Mouse (Mus musculus) MEL (cell line): ENCODE measurements at regions not wholly inside any gene's neighbourhood (a gene's known extent, or its start where the extent isn't known, plus 50 kb on each side); places are given as distances from the start of the nearest gene placed in this dataset.

Source experiments
- DNase-seq: peaks from one replicate; pipeline ENCODE4 v3.0.0; 2011; ENCODE audit warnings: low read depth, low spot score
- H3K27ac ChIP-seq: 2 replicates; pipeline ENCODE4 v1.5.1; 2012; ENCODE audit warnings: low read depth, mild to moderate bottlenecking, control low read depth, low read length, moderate library complexity; ENCODE audit not compliant: control insufficient read depth
- H3K27me3 ChIP-seq, 2 experiments: fragments of 150-350 bp in 1 of 2; sonication (generic) in 1 of 2; 2 replicates each; pipeline ENCODE4 v1.6.1; 2012; ENCODE audit warnings: low read length in 2 of 2, mild to moderate bottlenecking in 2 of 2, improper control_type of control experiment in 1 of 2, moderate library complexity in 1 of 2; ENCODE audit not compliant: insufficient read depth in 2 of 2, control insufficient read depth in 1 of 2
- H3K36me3 ChIP-seq, 2 experiments: 2 replicates each; pipeline ENCODE4 v1.6.1; 2012 to 2014; ENCODE audit warnings: low read length in 2 of 2, improper control_type of control experiment in 1 of 2, inconsistent platforms in 1 of 2, mild to moderate bottlenecking in 1 of 2; ENCODE audit not compliant: insufficient read depth in 2 of 2, control insufficient read depth in 1 of 2
- H3K4me1 ChIP-seq, 2 experiments: fragments of 150-350 bp in 1 of 2; sonication (generic) in 1 of 2; 2 replicates each; pipeline ENCODE4 v1.6.1; 2012; ENCODE audit warnings: low read length in 2 of 2, improper control_type of control experiment in 1 of 2, mild to moderate bottlenecking in 1 of 2; ENCODE audit not compliant: insufficient read depth in 2 of 2, control insufficient read depth in 1 of 2
- H3K4me3 ChIP-seq, 2 experiments: fragments of 150-350 bp in 1 of 2; sonication (generic) in 1 of 2; 2 replicates each; pipeline ENCODE4 v1.5.1; 2012; ENCODE audit warnings: low read depth in 2 of 2, low read length in 2 of 2, mild to moderate bottlenecking in 2 of 2, moderate library complexity in 2 of 2, control low read depth in 1 of 2, improper control_type of control experiment in 1 of 2; ENCODE audit not compliant: control insufficient read depth in 1 of 2, insufficient read depth in 1 of 2
- H3K79me2 ChIP-seq: 2 replicates; pipeline ENCODE4 v1.6.1; 2012; ENCODE audit warnings: mild to moderate bottlenecking, low read length, moderate library complexity; ENCODE audit not compliant: control insufficient read depth, poor library complexity, insufficient read depth
- H3K9ac ChIP-seq: 2 replicates; pipeline ENCODE4 v1.6.1; 2012; ENCODE audit warnings: low read depth, mild to moderate bottlenecking, control low read depth, low read length, moderate library complexity; ENCODE audit not compliant: control insufficient read depth, poor library complexity, severe bottlenecking
- H3K9me3 ChIP-seq: fragments of 150-350 bp; sonication (generic); replicated peaks from 2 replicates; pipeline ENCODE4 v1.6.1; 2012; ENCODE audit warnings: mild to moderate bottlenecking, low read length, improper control_type of control experiment, moderate library complexity; ENCODE audit not compliant: insufficient read depth
- CHD1 ChIP-seq: IDR thresholded peaks from 2 replicates; pipeline ENCODE4 v1.6.1; 2012; ENCODE audit warnings: low read depth, mild to moderate bottlenecking, inconsistent platforms, low read length, improper control_type of control experiment
- ELF1 ChIP-seq: IDR thresholded peaks from 2 replicates; pipeline ENCODE4 v1.6.1; 2014; ENCODE audit warnings: low read depth, mild to moderate bottlenecking, inconsistent platforms, low read length, improper control_type of control experiment, moderate library complexity
- ETS1 ChIP-seq: IDR thresholded peaks from 2 replicates; pipeline ENCODE4 v1.6.1; 2012; ENCODE audit warnings: low read depth, mild to moderate bottlenecking, inconsistent platforms, low read length, improper control_type of control experiment, moderate library complexity
- GATA1 ChIP-seq: IDR thresholded peaks from 2 replicates; pipeline ENCODE4 v1.6.1; 2011; ENCODE audit warnings: low read depth, low read length, improper control_type of control experiment
- HCFC1 ChIP-seq: IDR thresholded peaks from 2 replicates; pipeline ENCODE4 v1.6.1; 2012; ENCODE audit warnings: low read depth, mild to moderate bottlenecking, inconsistent platforms, low read length, improper control_type of control experiment, moderate library complexity
- KAT2A ChIP-seq: conservative IDR thresholded peaks from 2 replicates; pipeline ENCODE4 v1.6.1; 2012; ENCODE audit warnings: low read depth, low read length, improper control_type of control experiment, inconsistent platforms
- MAFK ChIP-seq: IDR thresholded peaks from 2 replicates; pipeline ENCODE4 v1.6.1; 2011; ENCODE audit warnings: low read depth, mild to moderate bottlenecking, low read length, improper control_type of control experiment, borderline replicate concordance
- MAX ChIP-seq: IDR thresholded peaks from 2 replicates; pipeline ENCODE4 v1.6.1; 2011; ENCODE audit warnings: low read length, improper control_type of control experiment
- MAZ ChIP-seq: IDR thresholded peaks from 2 replicates; pipeline ENCODE4 v1.6.1; 2012; ENCODE audit warnings: low read depth, mild to moderate bottlenecking, inconsistent platforms, low read length, improper control_type of control experiment
- MXI1 ChIP-seq: IDR thresholded peaks from 2 replicates; pipeline ENCODE4 v1.6.1; 2011; ENCODE audit warnings: mild to moderate bottlenecking, low read depth, low read length, improper control_type of control experiment
- MYC ChIP-seq: IDR thresholded peaks from 2 replicates; pipeline ENCODE4 v1.6.1; 2011; ENCODE audit warnings: low read depth, mild to moderate bottlenecking, low read length, improper control_type of control experiment, moderate library complexity
- RCOR1 ChIP-seq: IDR thresholded peaks from 2 replicates; pipeline ENCODE4 v1.6.1; 2012; ENCODE audit warnings: low read depth, mild to moderate bottlenecking, inconsistent platforms, low read length, improper control_type of control experiment
- SIN3A ChIP-seq: IDR thresholded peaks from 2 replicates; pipeline ENCODE4 v1.6.1; 2012; ENCODE audit warnings: low read length, improper control_type of control experiment, inconsistent platforms
- SMC3 ChIP-seq: IDR thresholded peaks from 2 replicates; pipeline ENCODE4 v1.6.1; 2011; ENCODE audit warnings: low read depth, low read length, improper control_type of control experiment
- TAL1 ChIP-seq: IDR thresholded peaks from 2 replicates; pipeline ENCODE4 v1.6.1; 2012; ENCODE audit warnings: mild to moderate bottlenecking, inconsistent platforms, low read length, moderate library complexity, mixed read lengths
- UBTF ChIP-seq: IDR thresholded peaks from 2 replicates; pipeline ENCODE4 v1.6.1; 2012; ENCODE audit warnings: low read depth, mild to moderate bottlenecking, inconsistent platforms, low read length, improper control_type of control experiment, moderate library complexity, borderline replicate concordance; ENCODE audit not compliant: insufficient read depth
- USF2 ChIP-seq, 2 experiments: IDR thresholded peaks; 2 replicates each; pipeline ENCODE4 v1.6.1; 2011 to 2012; ENCODE audit warnings: improper control_type of control experiment in 2 of 2, low read length in 2 of 2, borderline replicate concordance in 1 of 2, inconsistent platforms in 1 of 2, low read depth in 1 of 2, mild to moderate bottlenecking in 1 of 2; ENCODE audit not compliant: insufficient read depth in 1 of 2
- ZC3H11A ChIP-seq: IDR thresholded peaks from 2 replicates; pipeline ENCODE4 v1.6.1; 2012; ENCODE audit warnings: low read depth, mild to moderate bottlenecking, inconsistent platforms, low read length, improper control_type of control experiment
- ZKSCAN1 ChIP-seq: IDR thresholded peaks from 2 replicates; pipeline ENCODE4 v1.6.1; 2012; ENCODE audit warnings: low read depth, mild to moderate bottlenecking, inconsistent platforms, low read length, improper control_type of control experiment, moderate library complexity
- ZNF384 ChIP-seq: IDR thresholded peaks from 2 replicates; pipeline ENCODE4 v1.6.1; 2012; ENCODE audit warnings: low read depth, mild to moderate bottlenecking, inconsistent platforms, low read length, improper control_type of control experiment

DNA sequence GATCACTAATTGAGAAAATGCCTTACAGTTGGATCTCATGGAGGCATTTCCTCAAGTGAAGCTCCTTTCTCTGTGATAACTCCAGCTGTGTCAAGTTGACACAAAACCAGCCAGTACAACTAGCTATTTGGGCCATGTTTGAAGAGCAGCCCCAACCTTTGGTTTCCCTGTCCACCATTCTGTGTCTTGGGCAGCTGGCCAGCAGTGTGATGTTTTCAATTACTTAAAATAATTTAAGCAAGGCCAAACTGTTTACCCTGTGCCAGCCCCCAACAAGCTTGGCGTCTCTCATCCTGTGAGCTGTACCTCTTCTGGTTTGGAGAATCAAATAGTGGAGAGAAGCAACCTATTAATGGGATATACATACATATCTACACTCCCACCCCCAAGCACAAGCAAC, 122.4 kb upstream of the Slc1a3 start:
- no peak for TF ChIP-seq ZNF384
- TF ChIP-seq CHD1 = no peak
- no peak for TF ChIP-seq MXI1
- TF ChIP-seq KAT2A = no peak
- TF ChIP-seq UBTF = no peak
- no peak for TF ChIP-seq TAL1
- no peak for TF ChIP-seq USF2 (IDR thresholded peaks at IDR 0.05; ENCODE audit: borderline replicate concordance in 1 of 2, insufficient read depth in 1 of 2, low read depth in 1 of 2, low read length in 2 of 2)
- TF ChIP-seq HCFC1 = no peak
- TF ChIP-seq, all 39 proteins: peak for 0

DNA sequence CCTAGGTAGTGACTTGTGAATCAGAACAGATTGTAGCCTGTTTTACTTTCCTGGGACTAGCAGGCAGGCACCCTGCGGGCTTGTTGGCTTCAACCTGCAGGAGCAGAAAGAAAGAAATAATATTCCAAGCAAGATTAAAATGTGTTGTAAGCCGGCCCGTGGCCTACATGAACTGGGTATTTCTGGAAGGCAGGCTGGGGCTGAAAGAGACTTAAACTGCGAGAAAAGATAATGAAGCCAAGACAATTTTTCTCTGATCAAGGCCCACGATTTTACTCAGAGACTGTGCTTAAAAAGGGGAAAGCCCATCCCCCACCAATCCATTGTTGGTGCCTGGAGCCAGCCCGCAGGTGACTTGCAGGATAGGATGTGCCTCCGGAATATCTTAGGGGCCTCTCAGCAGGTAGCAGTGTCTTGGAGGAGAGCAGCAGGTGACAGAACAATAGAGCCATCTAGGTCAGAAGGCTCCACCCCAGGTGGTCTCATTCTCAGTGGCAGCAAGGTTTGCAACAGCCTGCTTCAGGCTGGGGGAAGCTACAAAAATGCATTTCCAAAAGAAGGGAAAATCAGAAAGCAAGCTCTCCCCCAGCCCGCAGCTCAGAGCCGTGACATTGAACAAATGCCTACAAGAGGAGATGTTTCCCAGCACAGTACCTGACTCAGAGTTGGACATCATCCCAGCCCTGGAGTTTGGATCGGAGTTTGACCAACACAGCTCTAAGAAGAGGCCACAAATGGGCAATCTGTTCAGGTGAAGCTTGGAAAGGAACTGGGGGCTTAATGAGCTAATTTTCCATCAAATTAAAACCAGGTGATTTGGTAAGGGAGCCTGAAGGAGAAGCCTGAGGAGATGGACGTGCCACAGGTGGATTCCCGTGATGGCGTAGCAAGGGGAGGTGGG, 121.4 kb upstream of the Slc1a3 start:
- H3K79me2 ChIP-seq = no peaks in the 10 kb centered on the region
- no peaks in the 10 kb centered on the region for H3K9me3 ChIP-seq
- no peak for DNase-seq
- no peaks in the 10 kb centered on the region for H3K4me1 ChIP-seq
- 0 out of 4 replicates have a peak, but pooled peaks cover 0 to 2% of the 10 kb centered on the region in 2 experiments for H3K27me3 ChIP-seq
- H3K4me3 ChIP-seq = no peak overlapping the region
- H3K36me3 ChIP-seq = no peaks in the 10 kb centered on the region
- no peak overlapping the region for H3K27ac ChIP-seq
- no peak for TF ChIP-seq MAX
- TF ChIP-seq SIN3A = no peak
- no peak for TF ChIP-seq GATA1
- no peak for TF ChIP-seq ZNF384
- no peak for TF ChIP-seq USF2 (IDR thresholded peaks at IDR 0.05; ENCODE audit: borderline replicate concordance in 1 of 2, insufficient read depth in 1 of 2, low read depth in 1 of 2, low read length in 2 of 2)
- no peak for TF ChIP-seq KAT2A
- no peak for TF ChIP-seq ZKSCAN1
- TF ChIP-seq MYC = no peak
- TF ChIP-seq MAFK = no peak
- TF ChIP-seq ELF1 = no peak
- TF ChIP-seq ZC3H11A = no peak
- no peak for TF ChIP-seq SMC3
- TF ChIP-seq RCOR1 = no peak
- no peak for TF ChIP-seq MAZ
- TF ChIP-seq MXI1 = no peak
- TF ChIP-seq ETS1 = no peak
- H3K9ac ChIP-seq = no peak overlapping the region

More for the DNA sequence above, 122.4 kb upstream of the Slc1a3 start:
- Histone ChIP-seq H3K4me3 (no peak overlapping the region), H3K36me3 (no peaks in the 10 kb centered on the region), H3K27ac (no peak overlapping the region), H3K27me3 (0 out of 4 replicates have a peak, but pooled peaks cover 0 to 3% of the 10 kb centered on the region in 2 experiments), H3K4me1 (no peaks in the 10 kb centered on the region), H3K9ac (no peak overlapping the region), H3K9me3 (no peaks in the 10 kb centered on the region), H3K79me2 (no peaks in the 10 kb centered on the region)
- no peak for DNase-seq
